Mouse (Mus musculus) ES-E14 (cell line): ENCODE results near the gene Ddit4l. TPM values are rescaled to one million over a fixed set of nuclear protein-coding genes. Genes with fewer than 3 reads are reported as not detected.
"Not testable (repeated sequence)": the region's sequence is repeated elsewhere in the genome, so short reads cannot be mapped to it uniquely, and the experiment has no call there.

Experiments used
- DNase-seq: peaks from one replicate; pipeline ENCODE4 v3.0.0-alpha.2; 2013; ENCODE audit warnings: low read depth, low spot score
- H3K27ac ChIP-seq: 2 replicates; pipeline ENCODE4 v1.5.1; 2012; ENCODE audit warnings: low read depth, mild to moderate bottlenecking, low read length, moderate library complexity, mixed read lengths; ENCODE audit not compliant: poor library complexity, insufficient read depth, severe bottlenecking
- H3K36me3 ChIP-seq: 2 replicates; pipeline ENCODE4 v1.6.1; 2012; ENCODE audit warnings: mild to moderate bottlenecking, low read length, moderate library complexity, mixed read lengths; ENCODE audit not compliant: control insufficient read depth, poor library complexity, insufficient read depth, severe bottlenecking
- H3K4me1 ChIP-seq, 2 experiments: fragments of 150-350 bp in 1 of 2; sonication (generic) in 1 of 2; 2 replicates each; pipeline ENCODE4 v1.6.1; 2012; ENCODE audit warnings: low read length in 2 of 2, mild to moderate bottlenecking in 1 of 2, mixed read lengths in 1 of 2; ENCODE audit not compliant: control insufficient read depth in 2 of 2, insufficient read depth in 2 of 2, poor library complexity in 1 of 2
- H3K4me3 ChIP-seq, 2 experiments: fragments of 150-350 bp in 1 of 2; sonication (generic) in 1 of 2; 2 replicates each; pipeline ENCODE4 v1.5.1; 2012; ENCODE audit warnings: low read length in 2 of 2, low read depth in 1 of 2, mild to moderate bottlenecking in 1 of 2, mixed read lengths in 1 of 2; ENCODE audit not compliant: insufficient read depth in 1 of 2, poor library complexity in 1 of 2, severe bottlenecking in 1 of 2
- H3K9ac ChIP-seq: 2 replicates; pipeline ENCODE4 v1.6.1; 2012; ENCODE audit warnings: low read depth, mild to moderate bottlenecking, low read length, mixed read lengths; ENCODE audit not compliant: poor library complexity, insufficient read depth, severe bottlenecking
- H3K9me3 ChIP-seq: fragments of 150-350 bp; sonication (generic); 2 replicates; pipeline ENCODE4 v1.6.1; 2012; ENCODE audit warnings: low read depth, mild to moderate bottlenecking, low read length; ENCODE audit not compliant: control insufficient read depth, insufficient read depth
- CHD2 ChIP-seq: IDR thresholded peaks from 2 replicates; pipeline ENCODE4 v1.6.1; 2014; ENCODE audit warnings: mild to moderate bottlenecking, low read depth, low read length, inconsistent platforms
- HCFC1 ChIP-seq: IDR thresholded peaks from 2 replicates; pipeline ENCODE4 v1.6.1; 2012; ENCODE audit warnings: low read length, inconsistent platforms, borderline replicate concordance; ENCODE audit not compliant: insufficient read depth
- MAFK ChIP-seq: IDR thresholded peaks from 2 replicates; pipeline ENCODE4 v1.6.1; 2014; ENCODE audit warnings: mild to moderate bottlenecking, low read depth, low read length, inconsistent platforms; ENCODE audit not compliant: insufficient read depth
- ZC3H11A ChIP-seq: IDR thresholded peaks from 2 replicates; pipeline ENCODE4 v1.6.1; 2012; ENCODE audit warnings: low read depth, mild to moderate bottlenecking, inconsistent platforms, low read length, borderline replicate concordance
- ZNF384 ChIP-seq: IDR thresholded peaks from 2 replicates; pipeline ENCODE4 v1.6.1; 2012; ENCODE audit warnings: low read depth, low read length, inconsistent platforms
- in situ Hi-C, 2 experiments: fragments of 600-800 bp; cut with MboI; formaldehyde crosslinking; loops; one replicate each; pipeline ENCODE4 v1.15.1; 2025; ENCODE audit warnings: low sequenced_read_pairs in 2 of 2, inconsistent platforms in 1 of 2; ENCODE audit not compliant: unreplicated experiment in 2 of 2
- total RNA-seq: library from RNA; depleted of rRNA; stranded (reverse); fragments of 300-350 nt; gene quantifications from 2 replicates; pipeline ENCODE4 v1.2.3, GENCODE M21; 2012; rRNA removed

The Ddit4l gene
- 10.4 and 11.2 TPM in 2 replicates for total RNA-seq

DNA sequence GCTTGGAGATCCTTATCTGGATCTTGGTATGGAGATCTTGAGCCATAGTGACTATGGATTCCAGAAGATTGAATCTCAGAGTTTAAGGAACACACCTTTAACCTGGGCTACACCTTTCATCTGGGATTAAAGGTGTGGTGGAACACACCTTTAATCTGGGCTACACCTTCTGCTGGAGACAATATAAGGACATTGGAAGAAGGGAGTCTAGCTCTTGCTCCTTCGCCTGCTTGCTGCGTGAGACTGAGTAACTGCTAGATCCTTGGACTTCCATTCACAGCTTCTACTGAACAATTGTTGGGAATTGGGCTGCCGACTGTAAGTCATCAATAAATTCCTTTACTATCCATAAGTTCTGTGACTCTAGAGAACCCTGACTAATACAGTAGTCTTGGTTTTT is at the start of gene Ddit4l:
TSS of gene Ddit4l (plus strand) at position 301 of the 400 bp plus-strand sequence.
- in situ Hi-C loops, H3K36me3 ChIP-seq, H3K4me3 ChIP-seq, DNase-seq, H3K9ac ChIP-seq, H3K9me3 ChIP-seq, H3K27ac ChIP-seq: not testable (repeated sequence)
- peaks cover 0 to 11% of the 10 kb centered on the region in 2 experiments; a peak in 2 of 4 replicates for H3K4me1 ChIP-seq

DNA sequence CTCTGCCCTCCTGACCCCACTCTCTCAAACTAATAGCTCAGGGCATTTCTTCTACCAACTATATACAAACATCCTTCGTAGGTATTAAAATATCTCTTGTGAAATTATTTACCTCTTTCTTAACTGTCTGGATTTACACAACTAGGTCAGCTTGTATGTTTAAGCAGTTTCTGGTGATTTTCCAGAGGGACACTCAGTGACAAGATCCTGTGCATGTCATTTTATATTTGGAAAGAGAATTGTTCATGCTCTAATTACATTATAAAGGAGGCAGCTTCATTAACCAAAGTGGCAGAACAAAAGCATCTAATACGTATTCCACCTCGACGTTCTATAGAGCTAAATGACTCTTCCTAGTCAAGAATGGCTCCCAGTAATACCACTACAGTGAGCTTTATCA is 45.3 kb upstream of the Ddit4l start:
- in situ Hi-C loops, result no loop called here
- H3K4me3 ChIP-seq, result no peak overlapping the region
- no peak for TF ChIP-seq HCFC1
- TF ChIP-seq MAFK, result no peak
- no peak for TF ChIP-seq CHD2
- TF ChIP-seq ZC3H11A, result no peak
- no peak for TF ChIP-seq ZNF384
- no peak for DNase-seq
- no peaks in the 10 kb centered on the region for H3K9me3 ChIP-seq
- no peaks in the 10 kb centered on the region for H3K36me3 ChIP-seq
- H3K27ac ChIP-seq, result no peak overlapping the region
- no peaks in the 10 kb centered on the region for H3K4me1 ChIP-seq
- H3K9ac ChIP-seq, result no peak overlapping the region

DNA sequence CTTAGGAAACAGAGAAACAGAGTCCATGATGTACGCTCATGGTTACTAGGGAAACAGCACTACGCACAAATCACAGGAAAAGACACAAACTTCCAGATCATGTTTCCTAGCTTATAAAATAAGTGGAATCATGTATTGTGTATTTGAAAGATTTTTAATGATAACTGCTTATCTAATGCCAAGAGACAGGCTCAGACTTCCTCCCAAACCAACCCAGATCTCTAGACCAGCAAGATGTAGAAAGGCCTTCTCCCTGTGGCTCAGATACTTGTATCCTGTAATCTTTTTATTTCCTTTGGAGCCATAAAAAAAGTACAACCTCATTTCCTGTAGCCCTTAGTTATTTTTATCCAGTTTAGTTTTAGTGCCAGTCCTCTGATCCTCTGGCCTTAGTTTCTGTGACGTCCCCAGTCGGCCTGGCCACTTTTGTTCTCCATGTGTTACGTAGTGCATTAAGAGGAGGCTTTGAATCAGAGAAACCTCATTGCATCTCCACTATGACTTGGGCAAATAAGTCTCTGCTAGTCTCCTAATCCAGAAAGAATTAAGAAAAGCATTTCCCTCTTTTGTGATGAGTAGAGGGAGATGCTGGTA is 34.9 kb upstream of the Ddit4l start:
- in situ Hi-C loops, result no loop called here
- no peak for TF ChIP-seq MAFK
- no peak for TF ChIP-seq ZC3H11A
- no peak for TF ChIP-seq HCFC1
- Histone ChIP-seq H3K9ac (no peak overlapping the region), H3K36me3 (no peaks in the 10 kb centered on the region), H3K27ac (no peak overlapping the region), H3K4me1 (no peaks in the 10 kb centered on the region), H3K9me3 (no peaks in the 10 kb centered on the region), H3K4me3 (no peak overlapping the region)
- no peak for DNase-seq

DNA sequence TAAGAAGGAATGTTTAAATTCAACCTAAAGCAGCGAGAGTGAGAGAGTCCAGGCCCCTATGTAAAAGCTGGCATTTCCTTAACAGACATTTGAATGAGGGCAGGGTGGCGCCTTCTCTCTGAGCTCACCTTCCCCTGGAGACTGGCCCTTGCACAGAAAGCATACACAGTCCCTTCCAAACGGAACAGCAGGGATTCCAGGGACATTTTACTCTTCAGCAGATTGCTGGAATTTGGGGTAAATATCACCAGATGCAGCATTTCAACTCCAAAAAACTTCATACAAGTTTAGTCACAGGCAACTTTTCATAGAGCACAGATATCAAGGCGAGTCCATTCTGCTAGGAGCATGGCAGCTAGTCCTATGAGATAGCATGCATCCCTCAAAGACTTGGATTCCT is 31.6 kb upstream of the Ddit4l start:
- no peak for DNase-seq
- in situ Hi-C loops, result no loop called here

DNA sequence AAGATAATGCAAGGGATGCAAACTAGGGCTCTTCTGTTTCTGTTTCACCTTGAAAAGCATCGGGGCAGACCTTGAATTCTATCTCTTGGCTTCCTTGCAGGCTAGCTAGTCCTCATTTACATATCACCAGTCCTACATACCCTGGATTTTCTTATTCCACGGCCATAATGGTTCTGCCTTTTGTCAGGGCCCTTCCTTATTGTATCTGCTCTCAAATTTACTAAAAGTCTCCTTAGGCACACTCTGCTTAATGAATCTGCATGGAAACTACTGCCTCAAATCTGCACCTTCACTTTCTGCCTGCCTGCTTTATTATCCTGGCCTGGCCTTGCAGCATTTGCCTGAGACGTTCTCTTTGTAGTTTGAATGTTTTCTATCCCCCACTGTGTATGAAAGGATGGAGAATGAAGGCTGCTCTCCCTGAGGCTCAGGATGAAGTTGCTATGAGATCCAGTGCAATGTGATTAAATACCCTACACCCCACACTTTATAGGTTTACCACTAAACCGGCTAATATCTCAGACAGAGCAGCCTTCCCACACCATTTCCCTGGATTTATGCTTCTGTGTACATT is 27.0 kb upstream of the Ddit4l start:
- DNase-seq, result no peak
- Histone ChIP-seq H3K36me3 (no peaks in the 10 kb centered on the region), H3K4me1 (no peaks in the 10 kb centered on the region), H3K9ac (no peak overlapping the region), H3K9me3 (no peaks in the 10 kb centered on the region), H3K4me3 (no peak overlapping the region), H3K27ac (no peak overlapping the region)
- TF ChIP-seq ZC3H11A, result no peak
- in situ Hi-C loops, result no loop called here

More for the DNA sequence above, 31.6 kb upstream of the Ddit4l start:
- TF ChIP-seq ZC3H11A, result no peak
- TF ChIP-seq ZNF384, result no peak
- TF ChIP-seq HCFC1, result no peak
- no peak for TF ChIP-seq CHD2
- TF ChIP-seq MAFK, result no peak
- H3K36me3 ChIP-seq, result no peaks in the 10 kb centered on the region
- H3K4me3 ChIP-seq, result no peak overlapping the region
- H3K4me1 ChIP-seq, result no peaks in the 10 kb centered on the region
- no peaks in the 10 kb centered on the region for H3K9me3 ChIP-seq
- H3K27ac ChIP-seq, result no peak overlapping the region
- H3K9ac ChIP-seq, result no peak overlapping the region
